Mouse (Mus musculus): ENCODE data around the gene Tdrd9.
"Not testable (repeated sequence)": the region's sequence is repeated elsewhere in the genome, so short reads cannot be mapped to it uniquely, and the experiment has no call there.

Tdrd9 gene

DNA sequence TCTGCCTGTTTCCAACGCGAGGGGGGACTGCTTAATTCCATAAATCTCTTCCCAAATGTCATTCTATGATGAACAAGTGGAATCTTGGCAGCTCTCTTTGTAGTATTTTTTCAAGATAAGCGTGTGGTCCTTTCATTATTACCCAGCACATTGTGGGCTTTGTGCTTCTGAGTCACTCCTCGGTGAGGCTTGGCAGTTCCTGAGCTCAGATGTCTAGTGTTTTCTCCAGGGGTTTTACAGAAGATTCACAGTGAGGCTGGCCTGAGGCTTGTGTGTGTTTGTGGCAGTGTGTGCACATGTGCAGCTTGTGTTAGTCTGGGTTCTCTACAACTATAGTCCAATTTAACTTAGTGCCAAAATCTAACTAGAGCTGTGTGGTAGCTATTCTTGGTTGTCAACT, 56.0 kb downstream of the Tdrd9 start:
- DNase-seq (ENCODE audit: low spot score in 2 of 2) = peak in 1 of 2 experiments; percentile 28

DNA sequence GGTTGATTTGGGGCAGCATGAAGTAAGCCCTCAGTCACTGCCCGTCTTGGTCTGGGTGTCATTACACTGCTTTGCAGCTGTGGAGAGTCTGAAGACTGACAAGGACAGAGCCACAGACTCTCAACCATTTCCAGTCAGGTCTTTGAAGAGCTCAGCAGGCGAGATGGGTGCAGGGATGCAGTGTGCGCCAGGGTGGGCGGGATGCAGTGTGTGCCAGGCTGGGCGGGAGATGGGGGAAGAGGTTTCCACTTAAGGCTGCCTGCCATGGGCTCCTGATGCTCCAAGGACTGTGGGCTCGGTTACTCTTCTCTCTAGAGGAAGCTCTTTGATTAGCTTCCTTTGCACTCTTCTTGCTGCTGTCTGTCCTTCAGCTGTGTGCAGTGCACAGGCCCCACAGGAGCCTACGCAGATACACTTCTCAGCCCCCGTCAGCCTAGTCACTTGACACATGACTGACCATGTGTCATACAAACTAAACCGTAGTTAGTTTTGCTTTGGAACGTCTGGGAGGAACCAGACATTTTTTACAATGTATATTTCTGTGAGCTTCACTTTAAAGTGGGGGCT, 62.1 kb downstream of the Tdrd9 start:
- no peak for DNase-seq (ENCODE audit: low spot score in 2 of 2)

DNA sequence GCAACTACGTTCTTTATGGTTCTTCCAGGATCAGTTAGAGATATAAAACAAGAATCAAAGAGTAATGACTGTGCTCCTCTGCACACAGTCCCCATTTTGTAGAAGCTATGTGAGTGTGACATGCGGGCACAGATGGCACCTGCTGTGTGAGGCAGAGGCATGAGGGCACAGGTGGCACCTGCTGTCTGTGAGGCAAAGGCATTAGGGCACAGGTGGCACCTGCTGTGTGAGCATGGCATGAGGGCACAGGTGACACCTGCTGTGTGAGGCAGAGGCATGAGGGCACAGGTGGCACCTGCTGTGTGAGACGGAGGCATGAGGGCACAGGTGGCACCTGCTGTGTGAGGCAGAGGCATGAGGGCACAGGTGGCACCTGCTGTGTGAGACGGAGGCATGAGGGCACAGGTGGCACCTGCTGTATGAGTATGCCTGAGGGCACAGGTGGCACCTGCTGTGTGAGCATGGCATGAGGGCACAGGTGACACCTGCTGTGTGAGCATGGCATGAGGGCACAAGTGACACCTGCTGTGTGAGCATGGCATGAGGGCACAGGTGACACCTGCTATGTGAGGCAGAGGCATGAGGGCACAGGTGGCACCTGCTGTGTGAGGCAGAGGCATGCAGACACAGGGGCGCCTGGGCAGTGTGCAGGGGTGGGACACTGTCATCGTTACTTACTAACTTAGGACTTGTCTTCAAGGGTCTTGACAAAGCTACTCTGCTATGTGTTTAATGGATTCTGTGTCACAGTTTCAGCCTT, 64.2 kb downstream of the Tdrd9 start:
- not testable (repeated sequence) for DNase-seq (ENCODE audit: low spot score in 2 of 2)

DNA sequence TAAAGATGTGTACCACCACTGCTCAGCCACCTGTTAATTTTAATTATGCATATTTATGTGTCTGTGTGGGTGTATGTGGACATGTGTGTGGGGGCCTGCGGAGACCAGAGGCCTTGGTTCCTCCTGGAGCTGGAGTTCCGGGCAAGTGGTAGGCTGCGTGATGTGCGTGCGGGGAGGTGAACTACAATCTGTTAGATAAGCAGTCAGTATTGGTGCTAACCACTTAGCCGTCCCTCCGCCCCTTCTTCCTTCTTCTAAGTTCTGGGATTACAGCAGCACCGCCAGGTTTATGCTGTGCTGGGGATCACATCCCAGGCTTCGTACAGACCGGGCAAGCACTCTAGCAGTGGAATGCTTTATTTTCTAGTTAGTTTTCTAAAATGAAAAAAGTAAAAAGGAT, 67.1 kb downstream of the Tdrd9 start:
- no peak for DNase-seq (ENCODE audit: low spot score in 2 of 2)

DNA sequence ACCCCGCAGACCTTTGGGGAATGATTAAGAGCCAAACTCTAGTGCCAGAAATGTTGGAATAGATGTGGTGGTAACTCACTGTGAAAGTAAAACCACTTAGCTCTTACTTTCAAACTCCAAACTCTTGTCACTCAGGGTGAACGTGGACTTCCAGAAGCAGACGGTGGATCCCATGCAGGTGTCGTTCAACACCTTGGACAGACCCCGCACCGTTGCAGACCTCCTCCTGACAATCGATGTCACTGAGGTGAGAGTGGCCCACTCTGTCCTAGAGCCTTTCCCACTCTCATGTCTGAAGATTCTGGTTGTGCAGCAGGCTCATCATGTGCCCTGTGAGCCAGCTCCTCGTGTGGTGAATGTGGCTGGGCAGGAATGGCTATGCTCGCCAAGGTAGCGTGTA, 67.8 kb downstream of the Tdrd9 start:
- DNase-seq (ENCODE audit: low spot score in 2 of 2) = no peak

DNA sequence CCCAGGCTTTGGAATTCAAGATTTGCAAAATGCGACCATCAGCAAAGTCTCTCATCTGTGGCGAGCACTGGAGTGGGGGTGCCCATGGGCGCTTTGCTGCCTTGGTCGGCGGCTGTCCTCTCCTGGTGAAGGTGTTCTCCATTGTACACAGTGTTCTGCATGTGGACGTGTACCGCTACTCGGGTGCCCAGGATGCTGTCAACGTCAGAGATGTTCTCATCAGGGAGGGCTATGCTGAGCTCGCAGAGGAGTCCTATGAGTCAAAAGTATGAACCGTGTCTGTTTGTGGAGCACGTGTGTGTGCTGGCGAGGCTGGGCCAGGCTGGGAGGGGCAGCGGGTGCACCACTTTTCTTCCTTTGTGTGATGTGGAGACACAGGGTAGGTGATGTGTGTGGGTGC, 71.3 kb downstream of the Tdrd9 start:
- DNase-seq (ENCODE audit: low spot score in 2 of 2) = no peak

DNA sequence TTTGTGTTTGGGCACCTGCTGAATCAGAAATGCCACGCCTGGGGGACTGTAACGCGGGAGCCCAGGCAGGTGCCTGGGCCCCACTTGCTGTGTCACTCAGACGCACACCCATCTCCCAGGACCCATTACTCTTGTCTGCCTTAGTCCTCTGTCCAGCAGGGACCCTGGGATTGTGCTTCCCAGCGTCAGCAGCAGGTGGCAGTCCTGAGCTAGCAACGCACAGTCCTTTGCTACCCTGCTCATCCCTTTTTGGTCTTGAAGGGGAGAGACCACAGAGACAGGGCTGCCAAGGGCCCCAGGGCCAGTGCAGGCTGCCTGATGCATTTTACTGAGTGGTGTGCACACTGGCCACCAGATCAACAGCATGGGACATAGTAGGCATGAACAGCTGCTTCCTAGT, 106.3 kb downstream of the Tdrd9 start:
- peak; percentile 72 to 78 for DNase-seq (ENCODE audit: low spot score in 2 of 2)

DNA sequence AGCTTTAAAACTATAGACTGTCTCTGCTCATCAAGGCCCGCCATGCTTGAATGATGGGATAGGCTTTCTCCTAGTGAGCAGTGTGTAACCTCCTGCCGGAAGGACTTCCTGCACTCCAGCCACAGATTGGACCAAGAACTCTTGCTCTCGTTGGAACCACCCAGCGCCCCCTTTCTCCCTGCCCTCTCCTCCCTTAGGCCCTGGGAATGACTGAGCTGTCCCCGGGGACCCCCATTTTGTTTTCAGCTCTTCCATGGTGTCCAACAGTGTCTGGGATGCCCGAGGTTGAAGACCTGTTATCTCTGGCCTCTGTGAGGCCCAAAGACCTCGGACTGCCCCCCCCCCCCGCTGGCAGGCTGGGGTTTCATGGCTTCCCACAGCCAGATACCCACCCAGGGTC, 108.6 kb downstream of the Tdrd9 start:
- no peak for DNase-seq (ENCODE audit: low spot score in 2 of 2)

DNA sequence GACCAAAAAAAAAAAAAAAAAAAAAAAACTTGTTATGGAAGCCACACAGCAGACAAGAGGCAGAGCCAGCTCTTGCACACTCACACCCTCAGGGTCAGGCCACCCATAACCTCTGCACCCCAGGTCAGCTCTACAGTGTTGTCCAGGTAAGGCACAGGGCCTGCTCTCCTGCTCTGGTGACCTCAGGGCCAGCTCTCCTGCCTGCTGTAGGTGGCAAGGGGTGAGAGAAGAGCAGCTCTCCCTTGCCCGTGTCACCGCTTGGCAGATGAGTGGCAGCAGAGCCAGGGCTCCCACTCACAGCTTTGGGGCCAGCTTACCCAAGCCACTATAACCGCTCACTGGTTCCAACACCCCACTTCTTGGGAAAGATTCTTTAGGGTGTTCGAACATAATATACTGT, 109.6 kb downstream of the Tdrd9 start:
- no peak for DNase-seq (ENCODE audit: low spot score in 2 of 2)

DNA sequence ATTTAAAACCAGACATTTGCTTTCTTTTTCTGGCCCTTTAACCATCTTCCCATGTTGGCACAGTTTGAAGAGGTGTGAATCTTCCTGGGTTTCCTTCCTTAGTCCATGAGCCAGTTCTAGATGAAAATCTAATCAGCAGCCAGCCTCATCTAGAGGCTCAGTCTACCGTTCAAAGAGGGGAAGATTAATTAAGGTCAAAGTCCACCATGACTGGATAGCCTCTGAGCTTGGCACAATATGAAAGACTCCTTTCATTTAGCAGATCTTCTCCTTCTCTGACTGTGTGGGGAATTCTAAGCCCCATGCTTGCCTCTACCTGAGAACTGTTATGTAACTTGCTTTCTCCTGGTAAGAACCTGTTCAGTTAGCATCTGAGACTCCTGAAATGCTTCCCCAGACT, 110.9 kb downstream of the Tdrd9 start:
- no peak for DNase-seq (ENCODE audit: low spot score in 2 of 2)

DNA sequence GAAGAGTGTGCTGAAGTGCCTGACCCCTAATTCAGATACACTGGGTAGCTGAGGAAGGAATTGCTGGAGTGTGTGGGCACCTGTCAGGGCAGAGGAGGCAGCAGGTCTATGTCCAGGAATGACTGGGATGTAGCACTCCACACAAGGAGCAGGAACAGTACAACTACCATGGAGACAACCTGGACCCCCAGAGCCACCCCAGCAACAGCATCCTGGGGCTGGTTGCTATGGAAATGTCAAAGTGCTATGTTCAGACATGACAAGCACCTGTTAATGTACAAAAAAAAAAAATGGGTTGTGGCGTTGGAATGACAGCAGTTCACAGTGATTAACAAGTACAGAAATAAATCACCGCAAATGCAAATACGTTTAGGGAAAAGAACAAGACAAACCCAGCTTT, 114.9 kb downstream of the Tdrd9 start:
- no peak for DNase-seq (ENCODE audit: low spot score in 2 of 2)

DNA sequence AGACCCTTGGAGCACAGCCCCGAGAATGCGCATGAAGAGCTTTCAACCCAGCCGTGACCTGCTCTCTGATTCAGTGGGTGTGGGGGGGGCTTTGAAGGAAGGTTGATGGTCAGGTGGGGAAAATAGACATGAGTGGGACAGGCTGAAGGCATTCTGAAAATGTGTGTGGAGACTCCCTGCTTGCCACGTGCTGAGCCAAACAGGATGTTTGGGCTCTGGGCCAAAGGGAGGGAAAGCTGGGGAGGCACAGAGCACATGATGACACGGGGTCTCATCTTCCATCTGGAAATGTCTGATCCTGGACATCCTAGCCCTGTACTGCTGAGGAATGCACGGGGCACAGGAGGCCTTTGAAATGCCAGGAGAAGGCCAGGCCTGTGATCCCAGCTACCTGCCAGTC, 115.4 kb downstream of the Tdrd9 start:
- no peak for DNase-seq (ENCODE audit: low spot score in 2 of 2)

DNA sequence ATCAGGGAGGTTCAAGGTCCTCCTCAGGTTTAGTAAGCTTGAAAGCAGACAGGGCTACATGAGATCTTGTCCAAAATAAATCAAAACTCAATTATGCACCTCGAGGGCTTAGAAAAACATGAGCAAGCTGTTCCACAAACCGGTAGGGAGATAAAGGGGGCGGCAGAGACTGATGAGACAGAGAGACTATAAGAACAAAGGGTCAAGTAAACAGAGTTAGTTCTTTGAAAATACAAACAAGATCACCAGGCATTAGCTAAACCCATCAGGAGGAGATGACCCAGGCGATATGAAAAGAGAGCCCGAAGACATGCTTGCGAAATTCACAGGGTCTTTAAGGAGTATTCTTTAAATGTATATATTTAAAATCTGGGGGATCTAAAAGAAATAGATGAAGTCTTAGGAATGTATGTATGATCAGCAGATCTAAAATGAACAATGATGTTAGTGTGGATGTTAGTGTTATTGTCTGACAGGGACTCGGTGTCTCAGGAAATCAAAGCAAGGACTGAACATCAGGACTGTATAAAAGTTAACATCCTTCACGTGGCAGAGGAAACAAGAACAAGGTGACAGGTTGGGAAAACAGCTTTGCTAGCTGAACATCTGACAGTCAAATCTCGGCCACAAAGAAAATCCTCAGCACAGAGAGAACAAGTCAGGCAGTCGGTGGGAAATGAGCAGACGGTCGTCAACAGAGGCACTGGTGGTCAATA, 117.4 kb downstream of the Tdrd9 start:
- no peak for DNase-seq (ENCODE audit: low spot score in 2 of 2)

DNA sequence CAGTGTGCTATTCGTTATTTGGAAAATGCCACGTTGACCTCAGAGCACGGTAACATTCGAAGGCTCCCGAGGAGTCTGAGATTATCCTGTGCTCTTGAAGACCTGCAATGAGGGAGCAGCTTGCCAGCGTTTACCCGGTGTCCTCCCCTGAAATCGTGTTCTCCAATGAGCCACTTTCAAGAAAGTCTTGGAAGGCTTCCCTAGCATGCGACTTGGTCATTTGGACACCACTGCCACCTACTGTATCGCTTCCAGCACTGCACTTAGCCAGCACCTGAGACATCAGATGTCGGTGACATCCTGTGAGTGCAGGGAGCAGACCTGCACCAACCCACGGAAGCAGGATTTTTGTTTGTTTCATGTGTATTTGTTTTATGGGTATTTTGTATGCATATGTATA, 119.7 kb downstream of the Tdrd9 start:
- peak; percentile 74 to 83 for DNase-seq (ENCODE audit: low spot score in 2 of 2)

DNA sequence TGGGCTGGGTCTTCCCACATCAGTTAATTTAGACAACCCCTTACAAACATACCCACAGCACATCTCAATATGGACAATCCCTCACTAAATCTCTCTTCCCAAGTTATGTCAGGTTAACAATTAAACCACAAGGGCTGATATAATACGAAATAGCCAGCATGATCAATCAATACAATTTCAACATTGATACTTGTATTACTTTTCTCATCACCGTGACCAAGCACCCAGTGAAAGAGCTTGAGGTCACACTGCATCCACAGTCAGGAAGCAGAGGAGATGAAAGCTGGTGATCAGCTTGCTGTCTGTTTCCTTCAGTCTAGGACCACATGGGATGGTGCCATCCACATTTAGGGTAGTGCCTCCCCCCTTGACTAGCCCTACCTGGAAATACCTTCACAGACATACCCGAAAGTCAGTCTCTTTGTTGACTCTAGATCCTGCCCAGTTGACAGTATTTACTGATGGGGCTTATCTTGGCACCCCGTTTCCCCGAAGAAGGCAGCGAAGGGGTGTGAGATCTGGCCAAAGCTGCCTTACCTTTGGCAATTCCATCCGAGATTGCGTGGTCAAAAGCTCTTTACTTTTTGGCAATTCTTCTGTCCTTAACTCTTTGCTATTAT, 123.0 kb downstream of the Tdrd9 start:
- DNase-seq (ENCODE audit: low spot score in 2 of 2) = no peak

DNA sequence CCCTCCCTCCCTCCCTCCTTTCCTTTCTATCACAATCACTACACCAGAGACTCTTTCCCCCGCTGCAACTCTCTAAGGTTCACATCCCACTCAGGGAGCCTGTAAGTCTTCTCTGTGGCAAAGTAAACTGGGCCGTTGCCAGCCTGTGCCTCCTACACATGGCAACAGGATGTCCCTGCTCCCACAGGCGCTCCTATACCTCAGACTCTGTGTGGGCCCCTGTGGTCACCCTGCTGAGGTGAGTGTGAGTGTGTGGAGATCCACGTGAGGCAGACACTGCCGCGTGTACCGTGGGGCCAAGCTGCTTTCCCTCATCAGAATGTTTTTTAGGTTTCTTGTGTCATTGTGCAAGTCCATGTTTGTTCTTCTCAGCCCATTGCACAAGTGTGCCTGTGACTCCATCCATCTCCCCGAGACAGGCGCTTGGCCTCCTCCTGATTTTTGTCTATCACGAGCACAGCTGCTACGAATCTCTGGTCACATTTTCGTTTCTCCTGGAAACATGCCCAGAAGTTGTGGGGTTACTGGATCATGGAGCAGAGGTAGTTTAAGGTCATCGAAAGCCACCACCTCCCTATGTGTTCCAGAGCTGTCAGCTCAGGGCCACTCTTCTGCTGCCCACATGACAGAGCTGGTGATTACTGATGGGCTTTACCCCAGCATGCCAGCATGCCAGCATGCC, 124.8 kb downstream of the Tdrd9 start:
- DNase-seq (ENCODE audit: low spot score in 2 of 2) = peak; percentile 66

DNA sequence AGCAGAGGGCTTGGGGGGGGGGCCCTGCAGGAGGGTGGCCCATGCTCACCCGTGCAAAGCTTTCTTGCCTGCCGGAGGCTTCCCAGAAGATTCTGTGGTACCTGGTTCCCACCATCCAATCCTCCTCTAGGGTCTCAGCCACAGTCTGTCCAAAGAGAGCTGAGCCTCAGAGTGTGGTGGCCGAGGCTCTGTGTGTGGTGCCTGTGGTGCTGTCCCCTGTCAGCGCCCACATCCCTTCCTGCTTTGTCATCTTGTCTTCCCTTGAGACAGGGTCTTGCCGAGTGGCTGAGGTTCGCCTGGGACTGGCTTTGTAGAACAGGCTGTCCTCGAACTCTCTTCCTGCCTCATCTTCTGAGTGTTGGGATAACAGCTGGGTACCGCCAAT, 125.4 kb downstream of the Tdrd9 start:
- no peak for DNase-seq (ENCODE audit: low spot score in 2 of 2)

DNA sequence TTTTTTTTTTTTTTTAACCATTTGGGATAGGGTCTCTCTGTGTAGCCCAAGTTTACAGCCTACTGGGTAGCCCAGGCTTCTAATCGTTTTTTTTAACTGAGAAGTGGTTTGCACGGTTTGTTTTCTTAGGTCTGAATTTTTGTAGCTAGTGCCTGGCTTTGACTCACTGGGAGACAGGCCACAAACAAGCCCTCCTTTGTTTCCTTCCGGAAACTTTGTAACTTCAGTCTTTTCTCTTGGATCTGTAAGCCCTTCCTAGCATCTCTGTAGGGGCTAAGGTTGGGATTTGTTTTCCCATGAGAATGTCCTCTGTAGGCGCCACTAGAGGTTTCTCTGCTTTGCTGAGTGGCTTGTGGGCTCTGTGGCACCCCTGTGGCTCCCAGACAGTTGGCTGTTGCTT, 128.7 kb downstream of the Tdrd9 start:
- DNase-seq (ENCODE audit: low spot score in 2 of 2) = no peak

DNA sequence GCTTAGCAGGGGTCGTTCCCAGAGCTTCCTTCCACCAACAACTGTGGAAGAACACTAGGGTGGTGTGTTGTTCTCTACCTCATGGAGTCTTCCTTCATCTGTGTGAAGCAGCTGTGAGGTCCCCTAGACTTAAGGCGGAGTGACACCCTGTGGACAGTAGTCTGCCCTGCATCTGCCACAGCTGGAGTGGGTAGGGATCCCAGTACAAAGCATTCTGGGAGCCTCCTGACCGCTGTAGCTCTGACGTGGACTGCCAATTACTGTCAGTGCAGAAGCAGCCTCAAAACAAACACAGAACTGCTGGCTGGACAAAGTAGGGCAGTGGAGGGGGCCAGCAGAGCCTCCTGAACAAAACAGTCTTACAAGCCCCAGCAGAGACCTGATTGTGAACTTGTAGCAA, 129.7 kb downstream of the Tdrd9 start:
- peak in 1 of 2 experiments; percentile 20 for DNase-seq (ENCODE audit: low spot score in 2 of 2)

DNA sequence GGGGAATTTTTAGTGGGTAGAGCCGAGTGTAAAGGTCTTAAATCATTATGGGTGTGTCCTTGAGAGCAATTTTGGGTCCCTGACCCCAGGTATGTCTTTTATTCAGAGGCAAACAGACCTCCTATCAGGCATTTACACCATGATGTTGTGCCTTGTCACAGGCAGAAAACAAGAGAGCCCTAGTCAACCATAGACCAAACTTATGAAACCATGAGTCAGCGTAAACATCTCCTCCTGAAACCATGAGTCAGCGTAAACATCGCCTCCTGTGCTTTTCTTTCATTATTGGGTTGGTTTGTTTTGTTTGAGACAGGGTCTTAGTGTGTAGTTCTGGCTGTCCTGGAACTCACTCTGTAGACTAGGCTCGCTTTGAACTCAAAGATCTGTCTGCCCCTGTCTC, 131.8 kb downstream of the Tdrd9 start:
- DNase-seq (ENCODE audit: low spot score in 2 of 2) = no peak

DNA sequence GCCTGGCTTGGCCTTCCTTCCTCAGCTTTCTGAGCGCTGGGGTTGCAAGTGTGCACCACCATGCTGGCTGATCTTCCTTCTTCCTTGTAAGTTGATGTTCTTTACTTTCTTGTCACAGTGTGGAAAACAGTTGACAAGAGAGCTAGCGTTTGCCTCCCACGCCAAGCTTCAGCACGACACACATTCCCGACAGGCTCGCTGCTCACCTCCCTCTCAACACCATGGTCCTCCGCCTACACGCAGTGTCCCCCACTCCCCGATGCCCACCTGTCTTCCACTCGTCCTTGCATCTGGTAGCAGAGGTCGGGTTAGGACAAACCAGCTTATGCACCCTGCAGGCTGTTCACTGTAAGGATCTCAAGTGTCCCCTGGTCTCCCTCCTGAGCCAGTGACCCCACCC, 133.5 kb downstream of the Tdrd9 start:
- no peak for DNase-seq (ENCODE audit: low spot score in 2 of 2)

DNA sequence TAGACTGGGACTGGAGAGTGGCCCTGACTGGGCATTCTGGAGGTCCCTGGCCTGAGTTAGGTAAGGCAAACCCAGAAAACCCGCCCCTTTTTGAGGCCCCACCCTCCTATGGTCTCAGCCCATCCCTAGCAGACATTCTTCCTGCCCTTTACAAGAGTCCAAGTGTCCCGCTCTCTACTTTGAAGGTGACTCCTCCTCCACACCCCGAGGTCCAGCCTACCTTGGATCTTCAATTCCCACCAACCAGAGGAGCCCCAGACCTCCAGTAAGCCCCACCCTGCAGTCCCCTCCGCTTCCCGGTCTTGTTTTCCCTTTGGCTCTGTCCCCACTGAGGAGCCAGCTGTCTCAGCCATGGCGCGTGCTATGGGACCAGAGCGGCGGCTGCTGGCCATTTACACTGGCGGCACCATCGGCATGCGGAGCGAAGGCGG, 135.2 kb downstream of the Tdrd9 start, which contains the start of gene Aspg:
TSS of gene Aspg (plus strand) at position 139 of the 431 bp plus-strand sequence.
- no peak for DNase-seq (ENCODE audit: low spot score in 2 of 2)

Data from frontal cortex, postnatal 36 days (tissue).